Mouse (Mus musculus) ES-E14 (cell line): Measurements from ENCODE around the gene Bcas3. TPM values are rescaled to one million over a fixed set of nuclear protein-coding genes. Genes with fewer than 3 reads are reported as not detected.

Experiments
- DNase-seq: peaks from one replicate; pipeline ENCODE4 v3.0.0-alpha.2; 2013; ENCODE audit warnings: low read depth, low spot score
- H3K27ac ChIP-seq: 2 replicates; pipeline ENCODE4 v1.5.1; 2012; ENCODE audit warnings: low read depth, mild to moderate bottlenecking, low read length, moderate library complexity, mixed read lengths; ENCODE audit not compliant: poor library complexity, insufficient read depth, severe bottlenecking
- H3K36me3 ChIP-seq: 2 replicates; pipeline ENCODE4 v1.6.1; 2012; ENCODE audit warnings: mild to moderate bottlenecking, low read length, moderate library complexity, mixed read lengths; ENCODE audit not compliant: control insufficient read depth, poor library complexity, insufficient read depth, severe bottlenecking
- H3K4me1 ChIP-seq, 2 experiments: fragments of 150-350 bp in 1 of 2; sonication (generic) in 1 of 2; 2 replicates each; pipeline ENCODE4 v1.6.1; 2012; ENCODE audit warnings: low read length in 2 of 2, mild to moderate bottlenecking in 1 of 2, mixed read lengths in 1 of 2; ENCODE audit not compliant: control insufficient read depth in 2 of 2, insufficient read depth in 2 of 2, poor library complexity in 1 of 2
- H3K4me3 ChIP-seq, 2 experiments: fragments of 150-350 bp in 1 of 2; sonication (generic) in 1 of 2; 2 replicates each; pipeline ENCODE4 v1.5.1; 2012; ENCODE audit warnings: low read length in 2 of 2, low read depth in 1 of 2, mild to moderate bottlenecking in 1 of 2, mixed read lengths in 1 of 2; ENCODE audit not compliant: insufficient read depth in 1 of 2, poor library complexity in 1 of 2, severe bottlenecking in 1 of 2
- H3K9ac ChIP-seq: 2 replicates; pipeline ENCODE4 v1.6.1; 2012; ENCODE audit warnings: low read depth, mild to moderate bottlenecking, low read length, mixed read lengths; ENCODE audit not compliant: poor library complexity, insufficient read depth, severe bottlenecking
- H3K9me3 ChIP-seq: fragments of 150-350 bp; sonication (generic); 2 replicates; pipeline ENCODE4 v1.6.1; 2012; ENCODE audit warnings: low read depth, mild to moderate bottlenecking, low read length; ENCODE audit not compliant: control insufficient read depth, insufficient read depth
- CHD2 ChIP-seq: IDR thresholded peaks from 2 replicates; pipeline ENCODE4 v1.6.1; 2014; ENCODE audit warnings: mild to moderate bottlenecking, low read depth, low read length, inconsistent platforms
- HCFC1 ChIP-seq: IDR thresholded peaks from 2 replicates; pipeline ENCODE4 v1.6.1; 2012; ENCODE audit warnings: low read length, inconsistent platforms, borderline replicate concordance; ENCODE audit not compliant: insufficient read depth
- MAFK ChIP-seq: IDR thresholded peaks from 2 replicates; pipeline ENCODE4 v1.6.1; 2014; ENCODE audit warnings: mild to moderate bottlenecking, low read depth, low read length, inconsistent platforms; ENCODE audit not compliant: insufficient read depth
- ZC3H11A ChIP-seq: IDR thresholded peaks from 2 replicates; pipeline ENCODE4 v1.6.1; 2012; ENCODE audit warnings: low read depth, mild to moderate bottlenecking, inconsistent platforms, low read length, borderline replicate concordance
- ZNF384 ChIP-seq: IDR thresholded peaks from 2 replicates; pipeline ENCODE4 v1.6.1; 2012; ENCODE audit warnings: low read depth, low read length, inconsistent platforms
- in situ Hi-C, 2 experiments: fragments of 600-800 bp; cut with MboI; formaldehyde crosslinking; loops; one replicate each; pipeline ENCODE4 v1.15.1; 2025; ENCODE audit warnings: low sequenced_read_pairs in 2 of 2, inconsistent platforms in 1 of 2; ENCODE audit not compliant: unreplicated experiment in 2 of 2
- total RNA-seq: library from RNA; depleted of rRNA; stranded (reverse); fragments of 300-350 nt; gene quantifications from 2 replicates; pipeline ENCODE4 v1.2.3, GENCODE M21; 2012

The Bcas3 gene
- total RNA-seq, 1 experiment: 23.6 TPM

DNA sequence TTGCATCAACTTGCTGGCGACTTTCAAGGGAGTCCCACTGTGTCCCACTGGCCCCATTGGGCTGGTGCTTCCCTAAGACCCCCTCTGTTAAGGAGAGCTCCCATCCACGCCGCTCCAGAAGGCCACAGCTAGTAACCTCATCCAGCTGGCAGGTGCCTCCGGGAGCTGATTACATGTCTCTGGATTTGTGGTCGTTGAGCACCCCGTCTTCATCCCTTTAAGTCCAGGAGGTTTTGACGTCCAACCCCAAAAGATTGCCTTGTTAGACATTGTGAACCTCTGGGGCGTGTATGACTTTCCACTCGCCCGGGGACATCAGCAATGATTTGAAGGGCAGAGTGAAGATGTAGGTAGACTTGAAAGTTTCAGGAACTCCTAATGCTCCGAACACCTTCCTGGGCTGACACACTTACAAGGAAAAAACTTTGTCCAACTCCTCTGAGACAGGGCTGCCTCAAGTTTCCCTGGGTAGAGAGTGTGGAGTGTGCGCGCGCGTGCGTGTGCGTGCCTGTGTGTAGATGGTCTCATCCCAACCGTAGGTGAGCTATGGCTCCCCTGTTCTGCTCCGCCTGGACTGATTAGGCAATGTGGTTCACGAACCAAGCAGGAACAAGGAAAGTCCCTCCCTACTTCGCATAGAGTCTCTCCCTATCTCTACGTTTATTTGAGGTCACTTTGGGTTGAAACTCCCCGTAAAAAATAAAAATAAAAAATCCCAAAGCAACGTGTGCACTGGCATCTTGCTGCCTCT lies 489.8 kb downstream of the Bcas3 start:
- TF ChIP-seq CHD2: no peak
- Histone ChIP-seq H3K4me3 (peak overlapping the region; percentile 69 to 78; a peak in 2 of 4 replicates), H3K9me3 (no peaks in the 10 kb centered on the region), H3K27ac (no peak overlapping the region), H3K9ac (no peak overlapping the region), H3K4me1 (peaks cover 0 to 4% of the 10 kb centered on the region in 2 experiments; a peak in 1 of 4 replicates), H3K36me3 (no peaks in the 10 kb centered on the region)
- DNase-seq: no peak
- in situ Hi-C loops: loop anchor here in 1 of 2 experiments (5.0 kb wide), 1 partner anchor 45 kb away; the partner anchor contains the start of gene Tbx4

DNA sequence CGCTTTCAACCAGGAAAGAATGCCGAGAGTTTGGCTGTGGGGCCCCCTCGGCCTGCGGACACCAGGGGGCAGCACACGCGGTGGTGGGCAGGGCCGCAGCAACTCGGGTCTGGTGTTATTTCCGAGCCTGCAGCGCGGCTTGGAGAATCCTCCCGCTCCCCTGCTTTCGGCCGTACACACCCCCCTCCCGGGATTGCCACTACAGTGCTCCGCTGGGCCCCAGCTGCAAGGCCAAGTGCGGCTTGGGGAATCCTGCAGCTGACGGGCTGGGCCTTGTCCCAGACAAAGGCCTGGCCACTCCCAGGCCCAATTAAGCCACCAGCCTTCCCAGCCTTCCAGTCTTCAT lies 490.4 kb downstream of the Bcas3 start:
- Histone ChIP-seq H3K36me3 (no peaks in the 10 kb centered on the region), H3K4me1 (peaks cover 0 to 2% of the 10 kb centered on the region in 2 experiments; a peak in 1 of 4 replicates), H3K27ac (no peak overlapping the region), H3K4me3 (peak overlapping the region; percentile 69 to 78), H3K9me3 (no peaks in the 10 kb centered on the region), H3K9ac (no peak overlapping the region)
- TF ChIP-seq CHD2: no peak
- TF ChIP-seq ZNF384: no peak
- TF ChIP-seq MAFK: no peak
- no peak for TF ChIP-seq ZC3H11A
- TF ChIP-seq HCFC1: no peak; the same call in 1 of the 2 replicates
- no peak for DNase-seq
- in situ Hi-C loops: loop anchor here in 1 of 2 experiments (5.0 kb wide), 1 partner anchor 44 kb away; the partner anchor contains the start of gene Tbx4

- H3K27ac ChIP-seq: no peak overlapping the region
- H3K4me3 ChIP-seq: peak overlapping the region; percentile 69 to 78
- in situ Hi-C loops: loop anchor here in 1 of 2 experiments (5.0 kb wide), 1 partner anchor 43 kb away; the partner anchor contains the start of gene Tbx4
- H3K9ac ChIP-seq: peak overlapping the region; percentile 57
- no peak for TF ChIP-seq MAFK
- TF ChIP-seq ZC3H11A: peak; percentile 83
- no peak for TF ChIP-seq ZNF384
- no peak for TF ChIP-seq HCFC1
- no peak for TF ChIP-seq CHD2
- H3K36me3 ChIP-seq: no peaks in the 10 kb centered on the region
- peaks cover 0 to 2% of the 10 kb centered on the region in 2 experiments; a peak in 1 of 4 replicates for H3K4me1 ChIP-seq
- H3K9me3 ChIP-seq: no peaks in the 10 kb centered on the region
- peak; percentile 79 for DNase-seq
These were observed 491.4 kb downstream of the Bcas3 start for GRCm38 (mm10) chr11:85844144-85844965.

DNA sequence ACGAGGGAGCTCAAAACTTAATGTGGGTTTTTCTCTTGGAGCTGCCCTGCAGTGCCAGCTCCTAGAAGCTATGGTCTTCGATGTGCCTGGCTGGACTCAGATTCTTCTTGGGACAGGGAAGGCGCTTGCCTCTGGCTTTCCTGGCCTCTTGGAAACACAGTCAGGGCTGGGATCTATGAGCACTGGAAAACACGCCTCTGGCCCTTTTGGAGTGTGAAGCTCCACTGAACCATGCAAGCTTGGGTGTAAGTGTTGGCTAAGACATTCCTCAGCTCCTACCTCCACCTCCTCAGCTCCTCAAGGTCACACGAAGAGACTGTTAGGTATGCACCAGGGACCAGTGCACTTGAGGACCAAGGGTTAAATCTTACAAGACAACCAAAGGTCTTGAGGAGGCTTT lies 492.0 kb downstream of the Bcas3 start:
- DNase-seq: no peak
- Histone ChIP-seq H3K4me1 (peaks cover 0 to 2% of the 10 kb centered on the region in 2 experiments; a peak in 1 of 4 replicates), H3K9ac (no peak overlapping the region), H3K4me3 (peak overlapping the region in 1 of 2 experiments; percentile 78; a peak in 3 of 4 replicates), H3K9me3 (no peaks in the 10 kb centered on the region), H3K36me3 (no peaks in the 10 kb centered on the region), H3K27ac (no peak overlapping the region)
- no peak for TF ChIP-seq ZNF384
- TF ChIP-seq CHD2: no peak
- no peak for TF ChIP-seq MAFK
- no peak for TF ChIP-seq ZC3H11A
- TF ChIP-seq HCFC1: no peak
- in situ Hi-C loops: loop anchor here in 1 of 2 experiments (5.0 kb wide), 1 partner anchor 42 kb away; the partner anchor contains the start of gene Tbx4
